Mouse (Mus musculus) lung, postnatal 0 days (tissue): ENCODE measurements at regions not wholly inside any gene's neighbourhood (a gene's known extent, or its start where the extent isn't known, plus 50 kb on each side); places are given as distances from the start of the nearest gene placed in this dataset.
"Not testable (repeated sequence)": the region's sequence is repeated elsewhere in the genome, so short reads cannot be mapped to it uniquely, and the experiment has no call there.

Experiments
- ATAC-seq: fragments of 200-750 bp; cut with Nextera tagmentation; 2 replicates; pipeline ENCODE4 v1.8.0; 2017; ENCODE audit warnings: moderate library complexity
- DNase-seq: peaks from one replicate; pipeline ENCODE4 v3.0.0-alpha.2; 2016; ENCODE audit warnings: low spot score
- H3K27ac ChIP-seq: fragments of 300-500 bp; sonication (generic); 2 replicates; pipeline ENCODE4 v1.5.1; 2014; ENCODE audit warnings: antibody characterized with exemption, mild to moderate bottlenecking, low read length, mixed read lengths
- H3K27me3 ChIP-seq: fragments of 300-500 bp; sonication (generic); replicated peaks from 2 replicates; pipeline ENCODE4 v1.6.1; 2014; ENCODE audit warnings: low read length, mixed read lengths; ENCODE audit not compliant: insufficient read depth
- H3K36me3 ChIP-seq: fragments of 300-500 bp; sonication (generic); 2 replicates; pipeline ENCODE4 v1.6.1; 2014; ENCODE audit warnings: low read length, mixed read lengths; ENCODE audit not compliant: insufficient read depth
- H3K4me1 ChIP-seq: fragments of 300-500 bp; sonication (generic); 2 replicates; pipeline ENCODE4 v1.6.1; 2014; ENCODE audit warnings: antibody characterized with exemption, low read depth, low read length, mixed read lengths; ENCODE audit not compliant: insufficient read depth
- H3K4me2 ChIP-seq: fragments of 300-500 bp; sonication (generic); replicated peaks from 2 replicates; pipeline ENCODE4 v1.6.1; 2014; ENCODE audit warnings: low read depth, mild to moderate bottlenecking, low read length, moderate library complexity, mixed read lengths
- H3K4me3 ChIP-seq: fragments of 300-500 bp; sonication (generic); 2 replicates; pipeline ENCODE4 v1.5.1; 2014; ENCODE audit warnings: low read depth, low read length
- H3K9ac ChIP-seq: fragments of 300-500 bp; sonication (generic); replicated peaks from 2 replicates; pipeline ENCODE4 v1.6.1; 2014; ENCODE audit warnings: low read depth, mild to moderate bottlenecking
- H3K9me3 ChIP-seq: fragments of 300-500 bp; sonication (generic); 2 replicates; pipeline ENCODE4 v1.6.1; 2016; ENCODE audit warnings: low read length, mixed read lengths
- CTCF ChIP-seq: IDR thresholded peaks from 2 replicates; pipeline ENCODE4 v1.5.1; 2016; ENCODE audit warnings: antibody characterized with exemption, mild to moderate bottlenecking
- EP300 ChIP-seq: IDR thresholded peaks from 2 replicates; pipeline ENCODE4 v1.6.1; 2016; ENCODE audit warnings: antibody characterized with exemption, mild to moderate bottlenecking, control low read depth
- WGBS: fragments of 180-500 bp; shearing (Covaris S2); extraction: QIAGEN DNeasy Blood & Tissue Kit; methylation state at CpG from one replicate; pipeline ENCODE4 v1.1.7; 2014; 5-methylcytosine and 5-hydroxymethylcytosine counted together

DNA sequence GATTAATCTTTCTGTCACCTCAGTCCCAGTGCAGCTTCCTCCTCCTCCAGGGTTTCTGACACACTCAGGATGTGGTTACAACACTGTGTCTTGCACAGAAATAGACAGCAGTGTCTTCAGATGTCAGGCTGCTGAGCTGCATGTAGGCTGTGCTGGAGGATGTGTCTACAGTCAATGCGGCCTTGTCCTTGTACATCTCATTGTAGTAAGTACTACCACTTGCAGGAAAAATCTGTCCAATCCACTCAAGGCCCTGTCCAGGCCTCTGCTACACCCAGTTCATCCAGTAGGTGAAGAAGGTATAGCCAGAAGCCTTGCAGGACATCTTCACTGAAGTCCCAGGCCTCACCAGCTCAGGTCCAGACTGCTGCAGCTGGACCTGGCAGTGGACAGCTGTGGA lies 355.7 kb upstream of the Zfp386 start:
- H3K36me3 ChIP-seq, result no peaks in the 10 kb centered on the region
- no peak for DNase-seq
- 55% methylated on average over 1 of the region's 1 CpGs for WGBS
- no peak overlapping the region for H3K9ac ChIP-seq
- no peaks in the 10 kb centered on the region for H3K27me3 ChIP-seq
- no peak overlapping the region for H3K4me2 ChIP-seq
- TF ChIP-seq EP300 (no peak), CTCF (no peak)
- H3K4me1 ChIP-seq, result no peaks in the 10 kb centered on the region
- H3K4me3 ChIP-seq, result no peak overlapping the region
- ATAC-seq, result no peak
- H3K27ac ChIP-seq, result no peak overlapping the region
- no peaks in the 10 kb centered on the region for H3K9me3 ChIP-seq

DNA sequence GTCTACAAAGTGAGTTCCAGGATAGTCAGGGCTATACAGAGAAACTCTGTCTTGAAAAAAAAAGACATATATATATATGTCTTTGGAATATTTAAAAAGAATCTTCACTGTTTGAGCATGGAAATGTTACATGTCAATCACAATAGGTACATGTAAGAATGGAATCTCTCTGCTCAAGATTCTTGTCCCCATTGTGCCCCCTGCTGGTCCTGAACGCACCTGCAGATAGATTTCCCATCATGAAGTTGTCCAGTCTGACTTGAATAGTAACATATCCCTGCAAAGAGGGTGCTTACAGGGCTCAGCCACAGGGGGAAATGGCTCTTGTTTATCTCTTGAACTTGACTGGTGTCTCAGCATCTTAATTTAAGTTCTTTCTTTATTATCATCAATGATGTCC lies 337.7 kb upstream of the Zfp386 start:
- H3K27ac ChIP-seq, H3K4me1 ChIP-seq, H3K9ac ChIP-seq, ATAC-seq, H3K4me2 ChIP-seq, DNase-seq, H3K27me3 ChIP-seq, H3K36me3 ChIP-seq, H3K4me3 ChIP-seq, H3K9me3 ChIP-seq: not testable (repeated sequence)
- 50% methylated on average over 1 of the region's 1 CpGs for WGBS

DNA sequence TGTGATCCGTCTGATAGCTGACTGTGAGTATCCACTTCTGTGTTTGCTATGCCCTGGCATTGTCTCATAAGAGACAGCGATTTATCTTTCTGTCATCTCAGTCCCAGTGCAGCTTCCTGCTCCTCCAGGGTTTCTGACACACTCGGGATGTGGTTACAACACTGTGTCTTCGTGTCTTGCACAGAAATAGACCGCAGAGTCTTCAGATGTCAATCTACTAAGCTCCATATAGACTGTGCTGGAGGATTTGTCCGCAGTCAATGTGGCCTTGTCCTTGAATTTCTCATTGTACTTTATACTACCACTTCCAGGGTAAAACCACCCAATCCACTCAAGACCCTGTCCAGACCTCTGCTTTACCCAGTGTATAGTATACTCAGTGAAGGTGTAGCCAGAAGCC lies 305.5 kb upstream of the Zfp386 start:
- not testable (repeated sequence) for H3K27ac ChIP-seq, H3K27me3 ChIP-seq, H3K9ac ChIP-seq, H3K4me2 ChIP-seq, ATAC-seq, H3K36me3 ChIP-seq, DNase-seq, H3K9me3 ChIP-seq, H3K4me3 ChIP-seq, H3K4me1 ChIP-seq
- WGBS, result 75% methylated on average over 3 of the region's 6 CpGs

DNA sequence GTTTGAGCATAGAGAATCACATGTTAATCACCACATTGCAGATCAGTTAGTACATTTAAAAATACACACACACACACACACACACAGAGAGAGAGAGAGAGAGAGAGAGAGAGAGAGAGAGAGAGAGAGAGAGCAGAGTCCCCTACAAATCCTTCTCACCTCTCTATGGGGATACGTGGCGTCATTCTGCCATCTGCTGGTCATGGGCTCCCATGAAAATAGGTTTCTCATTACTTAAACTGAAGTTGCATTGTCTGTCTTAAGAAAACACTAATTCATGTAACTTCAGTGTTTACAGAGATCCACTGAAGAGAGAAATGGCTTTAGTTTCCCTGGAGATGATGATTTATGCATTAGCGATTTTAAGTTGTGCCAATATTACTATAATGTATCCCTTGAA lies 297.9 kb upstream of the Zfp386 start:
- H3K4me3 ChIP-seq, ATAC-seq, H3K9ac ChIP-seq, H3K27me3 ChIP-seq, H3K9me3 ChIP-seq, H3K4me1 ChIP-seq, H3K4me2 ChIP-seq, H3K27ac ChIP-seq, DNase-seq, H3K36me3 ChIP-seq: not testable (repeated sequence)
- 45% methylated on average over 3 of the region's 3 CpGs for WGBS

DNA sequence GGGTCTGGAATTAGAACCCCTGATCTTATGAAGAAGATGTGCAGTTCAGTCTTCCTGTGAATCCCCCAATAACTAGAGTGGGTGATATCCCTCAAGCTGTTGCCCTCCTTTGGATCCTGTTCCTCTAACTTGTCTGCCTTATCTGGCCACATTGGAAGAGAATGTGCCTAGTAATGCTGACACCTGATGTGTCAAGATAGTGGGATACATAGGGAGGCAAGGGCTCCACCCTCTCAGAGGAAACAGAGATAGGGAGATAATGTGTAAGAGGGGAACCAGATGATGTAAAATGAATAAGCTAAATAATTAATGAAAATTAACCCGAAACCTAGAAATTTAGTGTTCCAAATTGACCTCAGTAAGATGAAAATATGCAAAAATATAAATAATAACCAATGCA lies 294.4 kb upstream of the Zfp386 start:
- not testable (repeated sequence) for H3K9me3 ChIP-seq

DNA sequence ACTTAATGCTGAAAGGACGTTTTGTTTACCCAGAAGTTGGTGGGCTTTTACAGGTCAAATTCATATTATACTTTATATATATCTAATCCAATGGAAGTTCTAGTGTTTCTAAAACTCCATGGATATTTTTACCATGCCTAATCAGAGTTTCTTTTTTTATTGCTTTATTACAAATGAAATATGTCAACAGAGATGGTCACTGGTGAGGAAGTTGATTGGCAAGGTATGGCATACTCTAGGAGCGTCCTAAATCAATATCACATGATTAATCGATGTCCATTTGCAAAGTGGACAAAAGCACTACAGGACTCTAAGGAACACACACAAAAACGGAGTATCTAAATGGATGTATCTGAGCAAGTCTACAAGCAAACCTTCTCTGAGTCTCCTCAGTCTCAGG lies 290.0 kb upstream of the Zfp386 start:
- not testable (repeated sequence) for H3K4me1 ChIP-seq, H3K4me3 ChIP-seq, H3K27me3 ChIP-seq, H3K36me3 ChIP-seq, H3K27ac ChIP-seq, H3K4me2 ChIP-seq, H3K9ac ChIP-seq, H3K9me3 ChIP-seq, ATAC-seq, DNase-seq
- 53% methylated on average over 4 of the region's 4 CpGs for WGBS

More for the DNA sequence above, 294.4 kb upstream of the Zfp386 start:
- H3K9ac ChIP-seq, H3K4me1 ChIP-seq, ATAC-seq, H3K4me2 ChIP-seq, DNase-seq, H3K27ac ChIP-seq, H3K27me3 ChIP-seq, H3K36me3 ChIP-seq, H3K4me3 ChIP-seq: not testable (repeated sequence)
- WGBS, result 69% methylated on average over 1 of the region's 1 CpGs

DNA sequence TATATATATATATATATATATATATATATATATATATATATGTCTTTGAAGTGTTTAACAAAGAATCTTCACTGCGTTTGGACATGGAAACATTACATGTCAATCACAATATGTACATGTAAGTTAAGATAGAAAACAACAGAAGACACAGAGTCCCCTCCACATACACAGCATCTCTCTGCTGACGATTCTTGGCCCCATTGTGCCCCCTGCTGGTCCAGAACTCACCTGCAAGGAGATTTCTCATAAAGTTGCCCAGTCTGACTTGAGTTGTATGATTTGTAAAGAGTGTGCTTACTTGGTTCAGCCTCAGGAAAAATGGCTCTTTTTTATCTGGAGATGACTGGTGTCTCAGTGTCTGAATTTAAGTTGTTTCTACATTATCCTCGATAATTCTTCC lies 288.5 kb upstream of the Zfp386 start:
- H3K9ac ChIP-seq, H3K27ac ChIP-seq, H3K4me2 ChIP-seq, H3K4me1 ChIP-seq, H3K4me3 ChIP-seq, H3K9me3 ChIP-seq, H3K36me3 ChIP-seq, ATAC-seq, DNase-seq, H3K27me3 ChIP-seq: not testable (repeated sequence)
- 35% methylated on average over 3 of the region's 3 CpGs for WGBS

DNA sequence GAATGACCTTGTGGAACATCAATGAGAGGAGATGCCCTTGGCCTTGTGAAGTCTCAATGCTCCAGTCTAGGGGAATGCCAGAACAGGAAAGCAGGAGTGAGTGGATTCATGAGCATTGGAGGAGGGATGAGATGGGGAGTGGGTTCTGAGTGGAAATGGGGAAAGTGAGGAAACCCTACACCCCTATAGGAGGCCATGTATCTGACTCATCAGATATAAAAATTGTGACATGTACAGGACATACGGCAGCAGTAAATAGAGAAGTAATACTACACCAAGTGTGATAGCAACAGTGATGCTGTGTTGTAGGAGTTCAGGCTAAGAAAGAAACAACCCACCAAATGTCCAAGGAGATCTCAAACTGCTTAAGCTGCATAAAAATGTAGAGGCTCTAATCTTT lies 285.8 kb upstream of the Zfp386 start:
- not testable (repeated sequence) for H3K4me2 ChIP-seq

DNA sequence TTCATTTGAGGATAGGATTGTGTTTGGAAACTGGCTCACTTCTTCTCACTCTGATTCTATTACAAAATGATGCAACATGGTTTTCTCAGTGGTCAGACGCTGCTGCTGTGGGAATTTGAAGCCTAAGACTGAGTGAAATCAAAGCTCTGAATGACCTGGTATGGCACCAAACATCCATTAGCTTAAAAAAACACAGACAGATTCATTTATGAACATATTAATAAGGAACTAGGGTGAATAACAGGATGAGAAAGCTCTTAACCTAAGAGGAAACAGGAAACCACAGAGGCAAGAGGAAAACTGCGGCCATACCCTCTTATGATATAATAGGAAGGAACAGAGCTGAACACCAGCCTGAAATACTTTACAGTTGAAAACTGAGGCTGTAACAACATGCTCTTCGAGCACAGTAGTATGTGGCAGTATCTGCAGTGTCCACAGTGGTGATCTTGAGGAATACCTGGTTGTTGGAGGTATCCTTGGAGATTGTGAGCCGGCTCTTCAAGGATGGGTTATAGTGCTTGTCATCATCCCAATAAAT lies 282.5 kb upstream of the Zfp386 start:
- WGBS, result 64% methylated on average over 4 of the region's 4 CpGs
- not testable (repeated sequence) for ATAC-seq, H3K9me3 ChIP-seq, H3K36me3 ChIP-seq, H3K4me2 ChIP-seq, DNase-seq, H3K27me3 ChIP-seq, H3K9ac ChIP-seq, H3K27ac ChIP-seq, H3K4me3 ChIP-seq, H3K4me1 ChIP-seq

More for the DNA sequence above, 285.8 kb upstream of the Zfp386 start:
- not testable (repeated sequence) for H3K9ac ChIP-seq, H3K4me1 ChIP-seq, H3K9me3 ChIP-seq, DNase-seq, H3K36me3 ChIP-seq, H3K4me3 ChIP-seq, ATAC-seq, H3K27me3 ChIP-seq, H3K27ac ChIP-seq
- WGBS, result no CpG with 5 or more reads among the region's 1 CpGs

DNA sequence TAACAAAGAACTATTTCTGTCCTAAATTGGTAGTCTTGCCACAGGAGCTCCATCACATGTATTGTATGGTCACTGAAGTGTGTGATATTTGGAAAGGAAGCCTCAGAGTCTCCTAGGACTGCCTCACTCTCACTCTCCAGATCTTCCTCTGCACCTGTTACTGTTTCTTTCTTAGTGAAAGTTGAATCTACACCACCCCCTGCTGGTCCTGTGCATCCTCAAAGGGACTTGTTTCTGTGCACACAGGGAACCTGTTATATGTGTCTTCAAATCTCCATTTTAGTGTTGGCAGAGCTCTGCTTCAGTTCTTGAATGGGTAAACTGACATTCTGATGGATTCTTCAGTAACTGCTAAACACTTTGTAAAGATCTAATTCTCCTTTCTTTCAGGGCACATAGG lies 276.3 kb upstream of the Zfp386 start:
- H3K9ac ChIP-seq, H3K27ac ChIP-seq, H3K4me1 ChIP-seq, ATAC-seq, H3K9me3 ChIP-seq, H3K4me2 ChIP-seq, DNase-seq, H3K4me3 ChIP-seq, H3K36me3 ChIP-seq, H3K27me3 ChIP-seq: not testable (repeated sequence)
